Mouse (Mus musculus): ENCODE measurements around the gene Kctd17. TPM values are rescaled to one million over a fixed set of nuclear protein-coding genes. Genes with fewer than 3 reads are reported as not detected.

Kctd17 gene
- polyA plus RNA-seq, 1 experiment from 2014 or later: 152 TPM

GRCm38 (mm10) chr15:78480111-78480510 is 51.7 kb downstream of the Kctd17 start:
- no peaks in the 10 kb centered on the region for H3K27me3 ChIP-seq (ENCODE audit: control insufficient read depth, insufficient read depth, low read depth, low read length)
- WGBS: 76% methylated on average over 7 of the region's 7 CpGs
- no peak overlapping the region for H3K9ac ChIP-seq (ENCODE audit: low read depth, low read length)
- ATAC-seq: no peak
- no peaks in the 10 kb centered on the region for H3K4me1 ChIP-seq (ENCODE audit: control insufficient read depth, insufficient read depth, low read length)
- H3K4me3 ChIP-seq (ENCODE audit: low read depth, low read length): no peak overlapping the region
- no peaks in the 10 kb centered on the region for H3K9me3 ChIP-seq (replicated peaks; ENCODE audit: control insufficient read depth, low read length, poor library complexity, severe bottlenecking)
- H3K36me3 ChIP-seq (ENCODE audit: control insufficient read depth, insufficient read depth, low read length): no peaks in the 10 kb centered on the region
- H3K4me2 ChIP-seq (ENCODE audit: low read length): no peak overlapping the region
- H3K27ac ChIP-seq (ENCODE audit: low read length): no peak overlapping the region

DNA sequence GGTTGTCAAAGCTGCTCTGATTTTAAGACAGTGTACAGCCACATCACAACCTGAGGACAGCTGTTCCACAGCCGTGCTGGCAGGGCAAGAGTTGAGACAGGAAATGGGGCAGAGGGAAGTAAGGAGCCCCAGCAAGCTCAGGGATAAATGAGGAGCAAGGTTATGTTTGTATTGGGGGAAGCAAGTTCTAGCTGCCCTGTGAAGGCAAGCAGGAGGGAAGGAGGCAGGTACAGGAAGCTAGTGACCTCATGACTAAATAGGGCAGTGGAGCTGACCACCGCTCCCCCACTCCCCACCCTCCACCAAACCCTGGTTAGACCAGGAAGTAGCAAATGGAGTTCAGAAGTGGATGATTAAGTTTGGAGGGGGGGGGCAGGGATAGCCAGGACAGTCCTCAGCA is 52.6 kb downstream of the Kctd17 start:
- 82% methylated on average over 2 of the region's 2 CpGs for WGBS
- ATAC-seq: no peak

GRCm38 (mm10) chr15:78481448-78482000 is 53.2 kb downstream of the Kctd17 start:
- Histone ChIP-seq H3K36me3 (ENCODE audit: control insufficient read depth, insufficient read depth, low read length) (no peaks in the 10 kb centered on the region), H3K4me3 (ENCODE audit: low read depth, low read length) (no peak overlapping the region), H3K27me3 (ENCODE audit: control insufficient read depth, insufficient read depth, low read depth, low read length) (no peaks in the 10 kb centered on the region), H3K4me2 (ENCODE audit: low read length) (no peak overlapping the region), H3K9me3 (replicated peaks; ENCODE audit: control insufficient read depth, low read length, poor library complexity, severe bottlenecking) (no peaks in the 10 kb centered on the region), H3K4me1 (ENCODE audit: control insufficient read depth, insufficient read depth, low read length) (no peaks in the 10 kb centered on the region), H3K27ac (ENCODE audit: low read length) (no peak overlapping the region), H3K9ac (ENCODE audit: low read depth, low read length) (no peak overlapping the region)
- ATAC-seq: no peak
- 49% methylated on average over 9 of the region's 9 CpGs for WGBS

More for the DNA sequence above, 52.6 kb downstream of the Kctd17 start:
- no peak overlapping the region for H3K4me3 ChIP-seq (ENCODE audit: low read depth, low read length)
- H3K27ac ChIP-seq (ENCODE audit: low read length): no peak overlapping the region
- H3K27me3 ChIP-seq (ENCODE audit: control insufficient read depth, insufficient read depth, low read depth, low read length): no peaks in the 10 kb centered on the region
- no peaks in the 10 kb centered on the region for H3K36me3 ChIP-seq (ENCODE audit: control insufficient read depth, insufficient read depth, low read length)
- H3K9ac ChIP-seq (ENCODE audit: low read depth, low read length): no peak overlapping the region
- no peaks in the 10 kb centered on the region for H3K4me1 ChIP-seq (ENCODE audit: control insufficient read depth, insufficient read depth, low read length)
- no peaks in the 10 kb centered on the region for H3K9me3 ChIP-seq (replicated peaks; ENCODE audit: control insufficient read depth, low read length, poor library complexity, severe bottlenecking)
- no peak overlapping the region for H3K4me2 ChIP-seq (ENCODE audit: low read length)

GRCm38 (mm10) chr15:78482518-78482917 is 54.2 kb downstream of the Kctd17 start:
- no peak for ATAC-seq
- Histone ChIP-seq H3K9me3 (replicated peaks; ENCODE audit: control insufficient read depth, low read length, poor library complexity, severe bottlenecking) (no peaks in the 10 kb centered on the region), H3K4me3 (ENCODE audit: low read depth, low read length) (no peak overlapping the region), H3K36me3 (ENCODE audit: control insufficient read depth, insufficient read depth, low read length) (no peaks in the 10 kb centered on the region), H3K27ac (ENCODE audit: low read length) (no peak overlapping the region), H3K9ac (ENCODE audit: low read depth, low read length) (no peak overlapping the region), H3K27me3 (ENCODE audit: control insufficient read depth, insufficient read depth, low read depth, low read length) (no peaks in the 10 kb centered on the region), H3K4me2 (ENCODE audit: low read length) (no peak overlapping the region), H3K4me1 (ENCODE audit: control insufficient read depth, insufficient read depth, low read length) (no peaks in the 10 kb centered on the region)
- 75% methylated on average over 3 of the region's 3 CpGs for WGBS

DNA sequence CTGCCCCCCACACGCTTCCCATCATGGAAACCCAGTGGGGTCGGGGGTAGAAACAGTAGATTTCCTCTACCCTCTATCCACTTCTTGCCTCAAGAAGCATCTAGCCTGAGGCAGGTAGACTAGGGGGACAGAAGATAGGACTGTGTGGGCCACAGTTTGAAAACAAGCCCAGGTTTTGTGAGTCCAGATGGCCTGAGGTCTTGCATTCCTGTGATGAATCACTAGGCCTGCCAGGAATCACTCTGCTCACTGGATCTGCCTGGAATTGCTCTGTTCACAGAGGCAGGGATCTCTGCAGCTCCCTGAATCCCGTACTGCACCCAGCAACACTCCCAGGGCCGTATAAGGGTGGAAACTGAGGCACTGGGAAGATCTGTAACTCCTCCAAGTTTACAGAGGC is 54.9 kb downstream of the Kctd17 start:
- no peak overlapping the region for H3K9ac ChIP-seq (ENCODE audit: low read depth, low read length)
- no peaks in the 10 kb centered on the region for H3K9me3 ChIP-seq (replicated peaks; ENCODE audit: control insufficient read depth, low read length, poor library complexity, severe bottlenecking)
- ATAC-seq: no peak
- no peaks in the 10 kb centered on the region for H3K4me1 ChIP-seq (ENCODE audit: control insufficient read depth, insufficient read depth, low read length)
- no peaks in the 10 kb centered on the region for H3K27me3 ChIP-seq (ENCODE audit: control insufficient read depth, insufficient read depth, low read depth, low read length)
- no peak overlapping the region for H3K4me2 ChIP-seq (ENCODE audit: low read length)
- 76% methylated on average over 4 of the region's 4 CpGs for WGBS
- H3K36me3 ChIP-seq (ENCODE audit: control insufficient read depth, insufficient read depth, low read length): no peaks in the 10 kb centered on the region
- H3K27ac ChIP-seq (ENCODE audit: low read length): no peak overlapping the region
- no peak overlapping the region for H3K4me3 ChIP-seq (ENCODE audit: low read depth, low read length)

DNA sequence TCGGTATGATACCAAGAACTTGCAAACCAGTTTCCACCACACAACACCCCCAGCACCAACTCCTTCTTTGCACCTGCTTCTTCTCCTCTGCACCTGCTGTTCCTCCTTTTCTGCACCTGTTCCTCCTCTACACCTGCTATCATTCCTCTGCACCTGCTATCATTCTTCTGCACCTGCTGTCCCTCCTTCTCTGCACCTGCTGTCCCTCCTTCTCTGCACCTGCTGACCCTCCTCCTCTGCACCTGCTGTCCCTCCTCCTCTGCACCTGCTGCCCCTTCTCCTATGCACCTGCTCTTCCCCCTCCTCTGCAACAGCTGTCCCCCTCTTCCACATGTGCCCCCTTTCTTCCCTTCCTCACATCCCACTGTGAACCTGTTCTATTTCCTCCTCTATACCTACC is 58.2 kb downstream of the Kctd17 start:
- Histone ChIP-seq H3K27me3 (ENCODE audit: control insufficient read depth, insufficient read depth, low read depth, low read length) (no peaks in the 10 kb centered on the region), H3K36me3 (ENCODE audit: control insufficient read depth, insufficient read depth, low read length) (no peaks in the 10 kb centered on the region), H3K4me3 (ENCODE audit: low read depth, low read length) (no peak overlapping the region), H3K27ac (ENCODE audit: low read length) (no peak overlapping the region), H3K9me3 (replicated peaks; ENCODE audit: control insufficient read depth, low read length, poor library complexity, severe bottlenecking) (no peaks in the 10 kb centered on the region), H3K4me1 (ENCODE audit: control insufficient read depth, insufficient read depth, low read length) (no peaks in the 10 kb centered on the region), H3K4me2 (ENCODE audit: low read length) (no peak overlapping the region), H3K9ac (ENCODE audit: low read depth, low read length) (no peak overlapping the region)
- no peak for ATAC-seq
- WGBS: 92% methylated on average over 1 of the region's 1 CpGs

DNA sequence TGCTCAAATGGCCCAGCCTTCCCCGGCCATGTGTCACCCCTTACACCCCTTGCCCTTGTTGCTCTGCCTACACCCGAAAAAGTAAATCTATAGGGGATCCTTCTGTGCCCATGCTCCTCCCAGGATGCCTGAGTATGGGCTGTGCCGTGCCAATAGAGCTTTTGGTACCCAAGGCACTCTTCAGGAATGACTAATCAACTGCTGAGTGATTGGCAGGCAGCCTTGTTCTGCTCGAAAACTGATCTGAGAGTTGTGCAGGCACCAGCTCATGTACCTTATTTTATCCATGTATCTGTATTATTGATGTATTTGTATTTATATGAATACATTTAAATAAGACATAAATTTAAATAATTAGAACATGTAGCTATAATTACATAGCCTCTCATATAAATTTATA is 58.7 kb downstream of the Kctd17 start:
- Histone ChIP-seq H3K36me3 (ENCODE audit: control insufficient read depth, insufficient read depth, low read length) (no peaks in the 10 kb centered on the region), H3K27ac (ENCODE audit: low read length) (no peak overlapping the region), H3K4me3 (ENCODE audit: low read depth, low read length) (no peak overlapping the region), H3K4me2 (ENCODE audit: low read length) (no peak overlapping the region), H3K27me3 (ENCODE audit: control insufficient read depth, insufficient read depth, low read depth, low read length) (no peaks in the 10 kb centered on the region), H3K9me3 (replicated peaks; ENCODE audit: control insufficient read depth, low read length, poor library complexity, severe bottlenecking) (no peaks in the 10 kb centered on the region), H3K9ac (ENCODE audit: low read depth, low read length) (no peak overlapping the region), H3K4me1 (ENCODE audit: control insufficient read depth, insufficient read depth, low read length) (no peaks in the 10 kb centered on the region)
- no peak for ATAC-seq
- 63% methylated on average over 4 of the region's 4 CpGs for WGBS

Other genes with a start within 250 kb of the Kctd17 start
- gene Pvalb, start 222.2 kb upstream of the Kctd17 start, polyA plus RNA-seq (2015; fragmentation: Nextera tagmentation; extraction: Ambion mirVana): 1.3 and 1.8 TPM in 2 replicates
- gene Ncf4, start 183.8 kb upstream of the Kctd17 start, polyA plus RNA-seq (2015; fragmentation: Nextera tagmentation; extraction: Ambion mirVana): 0.54 and 1.6 TPM in 2 replicates
- 0.08 and 0.11 TPM in 2 replicates for gene Csf2rb2, start 122.8 kb upstream of the Kctd17 start, polyA plus RNA-seq (2015; fragmentation: Nextera tagmentation; extraction: Ambion mirVana)
- gene Csf2rb, start 102.8 kb upstream of the Kctd17 start, polyA plus RNA-seq (2015; fragmentation: Nextera tagmentation; extraction: Ambion mirVana): 0.35 and 0.48 TPM in 2 replicates
- gene Tex33, start 32.7 kb upstream of the Kctd17 start, polyA plus RNA-seq (2015; fragmentation: Nextera tagmentation; extraction: Ambion mirVana): not detected in 2 replicates
- gene Tst, start 22.7 kb upstream of the Kctd17 start, polyA plus RNA-seq (2015; fragmentation: Nextera tagmentation; extraction: Ambion mirVana): 15.3 and 22.8 TPM in 2 replicates
- 3.6 and 4.3 TPM in 2 replicates for gene Mpst, start 22.1 kb upstream of the Kctd17 start, polyA plus RNA-seq (2015; fragmentation: Nextera tagmentation; extraction: Ambion mirVana)
- 0.09 and 0.31 TPM in 2 replicates for gene Tmprss6, start 40.1 kb downstream of the Kctd17 start, polyA plus RNA-seq (2015; fragmentation: Nextera tagmentation; extraction: Ambion mirVana)
- 0.20 TPM in 1 of 2 replicates, not detected in the other for gene Il2rb, start 66.7 kb downstream of the Kctd17 start, polyA plus RNA-seq (2015; fragmentation: Nextera tagmentation; extraction: Ambion mirVana)
- 6.7 and 7.8 TPM in 2 replicates for gene C1qtnf6, start 102.9 kb downstream of the Kctd17 start, polyA plus RNA-seq (2015; fragmentation: Nextera tagmentation; extraction: Ambion mirVana)
- 0.15 and 0.16 TPM in 2 replicates for gene Sstr3, start 116.1 kb downstream of the Kctd17 start, polyA plus RNA-seq (2015; fragmentation: Nextera tagmentation; extraction: Ambion mirVana)
- 1.8 and 2.3 TPM in 2 replicates for gene Rac2, start 144.2 kb downstream of the Kctd17 start, polyA plus RNA-seq (2015; fragmentation: Nextera tagmentation; extraction: Ambion mirVana)
- gene Cyth4, start 168.5 kb downstream of the Kctd17 start, polyA plus RNA-seq (2015; fragmentation: Nextera tagmentation; extraction: Ambion mirVana): 5.0 and 5.3 TPM in 2 replicates